Mouse (Mus musculus) ES-E14 (cell line): Measurements from ENCODE around the gene Tmprss9. TPM values are rescaled to one million over a fixed set of nuclear protein-coding genes. Genes with fewer than 3 reads are reported as not detected.

Experiments used
- DNase-seq: peaks from one replicate; pipeline ENCODE4 v3.0.0-alpha.2; 2013; ENCODE audit warnings: low read depth, low spot score
- H3K27ac ChIP-seq: 2 replicates; pipeline ENCODE4 v1.5.1; 2012; ENCODE audit warnings: low read depth, mild to moderate bottlenecking, low read length, moderate library complexity, mixed read lengths; ENCODE audit not compliant: poor library complexity, insufficient read depth, severe bottlenecking
- H3K36me3 ChIP-seq: 2 replicates; pipeline ENCODE4 v1.6.1; 2012; ENCODE audit warnings: mild to moderate bottlenecking, low read length, moderate library complexity, mixed read lengths; ENCODE audit not compliant: control insufficient read depth, poor library complexity, insufficient read depth, severe bottlenecking
- H3K4me1 ChIP-seq, 2 experiments: fragments of 150-350 bp in 1 of 2; sonication (generic) in 1 of 2; 2 replicates each; pipeline ENCODE4 v1.6.1; 2012; ENCODE audit warnings: low read length in 2 of 2, mild to moderate bottlenecking in 1 of 2, mixed read lengths in 1 of 2; ENCODE audit not compliant: control insufficient read depth in 2 of 2, insufficient read depth in 2 of 2, poor library complexity in 1 of 2
- H3K4me3 ChIP-seq, 2 experiments: fragments of 150-350 bp in 1 of 2; sonication (generic) in 1 of 2; 2 replicates each; pipeline ENCODE4 v1.5.1; 2012; ENCODE audit warnings: low read length in 2 of 2, low read depth in 1 of 2, mild to moderate bottlenecking in 1 of 2, mixed read lengths in 1 of 2; ENCODE audit not compliant: insufficient read depth in 1 of 2, poor library complexity in 1 of 2, severe bottlenecking in 1 of 2
- H3K9ac ChIP-seq: 2 replicates; pipeline ENCODE4 v1.6.1; 2012; ENCODE audit warnings: low read depth, mild to moderate bottlenecking, low read length, mixed read lengths; ENCODE audit not compliant: poor library complexity, insufficient read depth, severe bottlenecking
- H3K9me3 ChIP-seq: fragments of 150-350 bp; sonication (generic); 2 replicates; pipeline ENCODE4 v1.6.1; 2012; ENCODE audit warnings: low read depth, mild to moderate bottlenecking, low read length; ENCODE audit not compliant: control insufficient read depth, insufficient read depth
- CHD2 ChIP-seq: IDR thresholded peaks from 2 replicates; pipeline ENCODE4 v1.6.1; 2014; ENCODE audit warnings: mild to moderate bottlenecking, low read depth, low read length, inconsistent platforms
- HCFC1 ChIP-seq: IDR thresholded peaks from 2 replicates; pipeline ENCODE4 v1.6.1; 2012; ENCODE audit warnings: low read length, inconsistent platforms, borderline replicate concordance; ENCODE audit not compliant: insufficient read depth
- MAFK ChIP-seq: IDR thresholded peaks from 2 replicates; pipeline ENCODE4 v1.6.1; 2014; ENCODE audit warnings: mild to moderate bottlenecking, low read depth, low read length, inconsistent platforms; ENCODE audit not compliant: insufficient read depth
- ZC3H11A ChIP-seq: IDR thresholded peaks from 2 replicates; pipeline ENCODE4 v1.6.1; 2012; ENCODE audit warnings: low read depth, mild to moderate bottlenecking, inconsistent platforms, low read length, borderline replicate concordance
- ZNF384 ChIP-seq: IDR thresholded peaks from 2 replicates; pipeline ENCODE4 v1.6.1; 2012; ENCODE audit warnings: low read depth, low read length, inconsistent platforms
- in situ Hi-C, 2 experiments: fragments of 600-800 bp; cut with MboI; formaldehyde crosslinking; loops; one replicate each; pipeline ENCODE4 v1.15.1; 2025; ENCODE audit warnings: low sequenced_read_pairs in 2 of 2, inconsistent platforms in 1 of 2; ENCODE audit not compliant: unreplicated experiment in 2 of 2
- total RNA-seq: library from RNA; depleted of rRNA; stranded (reverse); fragments of 300-350 nt; gene quantifications from 2 replicates; pipeline ENCODE4 v1.2.3, GENCODE M21; 2012

Tmprss9 gene
- total RNA-seq, 1 experiment, result not detected

- in situ Hi-C loops, result loop anchor here (5.0 to 10.0 kb wide), 2 partner anchors 56 to 64 kb away; no protein-coding TSS in a partner anchor
- H3K9ac ChIP-seq, result peak overlapping the region; percentile 74
- peaks cover 2 to 39% of the 10 kb centered on the region in 2 experiments; a peak in 3 of 4 replicates for H3K4me1 ChIP-seq
- peak; percentile 83 for DNase-seq
- peak overlapping the region; percentile 69 to 75 for H3K4me3 ChIP-seq
- no peak for TF ChIP-seq CHD2
- peak; percentile 79 for TF ChIP-seq ZC3H11A
- peak; percentile 97 for TF ChIP-seq ZNF384
- peaks cover 10% of the 10 kb centered on the region; the same call in 1 of the 2 replicates for H3K36me3 ChIP-seq
- no peaks in the 10 kb centered on the region for H3K9me3 ChIP-seq
- H3K27ac ChIP-seq, result no peak overlapping the region
These were observed 57.1 kb downstream of the Tmprss9 start for GRCm38 (mm10) chr10:80928586-80929298.

GRCm38 (mm10) chr10:80929299-80930226 lies 57.9 kb downstream of the Tmprss9 start, which contains the start of gene Gadd45b:
Gene Gadd45b (plus strand): TSS chr10:80930073.
- TF ChIP-seq ZC3H11A (no peak), MAFK (no peak), CHD2 (no peak), ZNF384 (peak; percentile 98), HCFC1 (peak; percentile 32; the same call in 1 of the 2 replicates)
- H3K9me3 ChIP-seq, result no peaks in the 10 kb centered on the region
- peaks cover 10% of the 10 kb centered on the region; the same call in 1 of the 2 replicates for H3K36me3 ChIP-seq
- peak; percentile 96 for DNase-seq
- H3K27ac ChIP-seq, result no peak within 1 kb of the TSS
- in situ Hi-C loops, result loop anchor here (5.0 to 10.0 kb wide), 2 partner anchors 55 to 63 kb away; no protein-coding TSS in a partner anchor
- H3K4me1 ChIP-seq, result peaks cover 5 to 46% of the 10 kb centered on the region in 2 experiments; a peak in 3 of 4 replicates
- peak within 1 kb of the TSS; percentile 74 for H3K9ac ChIP-seq
- peak within 1 kb of the TSS; percentile 84 to 85 for H3K4me3 ChIP-seq

DNA sequence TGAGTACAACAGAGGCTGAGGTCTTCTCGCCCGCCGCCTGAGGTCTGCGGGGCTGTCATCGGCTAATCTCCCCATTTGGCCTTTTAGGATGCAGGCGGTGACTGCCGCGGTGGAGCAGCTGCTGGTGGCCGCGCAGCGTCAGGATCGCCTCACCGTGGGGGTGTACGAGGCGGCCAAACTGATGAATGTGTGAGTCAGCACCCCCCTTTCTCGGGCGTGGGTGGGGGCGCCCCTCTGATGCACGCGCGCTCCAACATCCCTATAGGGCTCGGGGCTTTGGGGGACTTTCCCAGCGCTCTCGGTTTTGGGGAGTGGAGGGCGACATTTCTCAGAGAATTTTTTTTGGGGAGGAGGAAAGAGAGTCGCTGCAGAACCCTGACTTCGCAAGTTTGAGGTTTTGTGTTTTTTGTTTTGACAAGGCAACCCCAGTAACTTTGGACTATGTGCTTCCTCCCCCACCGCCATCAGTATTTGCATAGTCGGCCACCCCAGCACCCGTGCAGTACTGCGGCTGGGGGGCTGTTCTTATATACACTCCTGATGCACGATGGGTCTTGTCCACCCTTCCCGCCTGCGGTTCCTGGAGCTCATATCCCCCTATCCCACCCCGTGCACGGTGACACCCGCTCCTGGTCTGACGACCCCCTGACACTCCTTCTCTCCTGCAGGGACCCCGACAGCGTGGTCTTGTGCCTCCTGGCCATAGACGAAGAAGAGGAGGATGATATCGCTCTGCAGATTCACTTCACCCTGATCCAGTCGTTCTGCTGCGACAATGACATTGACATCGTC lies 58.9 kb downstream of the Tmprss9 start:
- H3K27ac ChIP-seq, result no peak overlapping the region
- no peaks in the 10 kb centered on the region for H3K9me3 ChIP-seq
- H3K4me1 ChIP-seq, result peaks cover 7 to 47% of the 10 kb centered on the region in 2 experiments; a peak in 3 of 4 replicates
- H3K4me3 ChIP-seq, result peak overlapping the region; percentile 84 to 85
- peaks cover 10% of the 10 kb centered on the region; the same call in 1 of the 2 replicates for H3K36me3 ChIP-seq
- peak overlapping the region; percentile 72 for H3K9ac ChIP-seq
- DNase-seq, result no peak
- in situ Hi-C loops, result no loop called here
- TF ChIP-seq ZC3H11A (no peak), HCFC1 (no peak), ZNF384 (no peak), MAFK (no peak), CHD2 (no peak)

DNA sequence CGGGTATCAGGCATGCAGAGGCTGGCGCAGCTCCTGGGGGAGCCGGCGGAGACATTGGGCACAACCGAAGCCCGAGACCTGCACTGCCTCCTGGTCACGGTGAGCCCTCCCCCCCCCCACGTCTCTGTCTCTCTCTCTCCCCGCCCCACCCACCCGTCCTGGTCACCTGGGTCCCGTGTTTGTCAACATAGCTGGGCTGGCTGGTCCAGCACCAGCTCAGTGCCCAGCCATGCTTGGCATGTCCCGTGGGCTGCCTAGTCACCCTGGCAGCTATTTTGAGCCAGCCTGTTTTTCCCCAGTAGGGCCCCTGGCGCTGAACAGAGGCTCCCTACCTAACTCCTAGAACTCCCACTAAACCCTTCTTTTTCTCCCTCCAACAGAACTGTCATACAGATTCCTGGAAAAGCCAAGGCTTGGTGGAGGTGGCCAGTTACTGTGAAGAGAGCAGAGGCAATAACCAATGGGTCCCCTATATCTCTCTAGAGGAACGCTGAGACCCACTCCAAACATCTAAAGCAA lies 59.6 kb downstream of the Tmprss9 start:
- in situ Hi-C loops, result no loop called here
- H3K4me3 ChIP-seq, result peak overlapping the region; percentile 84 to 85
- no peak overlapping the region for H3K27ac ChIP-seq
- H3K9me3 ChIP-seq, result no peaks in the 10 kb centered on the region
- peak overlapping the region; percentile 72; the same call in 1 of the 2 replicates for H3K9ac ChIP-seq
- no peak for TF ChIP-seq HCFC1
- TF ChIP-seq ZC3H11A, result no peak
- TF ChIP-seq MAFK, result no peak
- TF ChIP-seq ZNF384, result no peak
- TF ChIP-seq CHD2, result no peak
- H3K4me1 ChIP-seq, result peaks cover 7 to 47% of the 10 kb centered on the region in 2 experiments
- DNase-seq, result no peak
- H3K36me3 ChIP-seq, result peaks cover 10% of the 10 kb centered on the region; the same call in 1 of the 2 replicates
